Mouse (Mus musculus) kidney, adult 2 months (tissue): ENCODE results near the gene Olfr1099. TPM values are rescaled to one million over a fixed set of nuclear protein-coding genes. Genes with fewer than 3 reads are reported as not detected.

Experiments used
- DNase-seq: peaks from one replicate; pipeline ENCODE4 v3.0.0; 2021
- H3K27ac ChIP-seq: fragments of 200-500 bp; 2 replicates; pipeline ENCODE4 v1.5.1; 2012; ENCODE audit warnings: low read depth, low read length, control low read depth, inconsistent platforms; ENCODE audit not compliant: insufficient read depth
- H3K27me3 ChIP-seq: fragments of 200-500 bp; replicated peaks from 2 replicates; pipeline ENCODE4 v1.6.1; 2012; ENCODE audit warnings: mild to moderate bottlenecking, moderate library complexity, low read length, inconsistent platforms; ENCODE audit not compliant: control insufficient read depth, insufficient read depth
- H3K36me3 ChIP-seq: fragments of 200-500 bp; 2 replicates; pipeline ENCODE4 v1.6.1; 2012; ENCODE audit warnings: mild to moderate bottlenecking, moderate library complexity, low read length, inconsistent platforms; ENCODE audit not compliant: control insufficient read depth, insufficient read depth
- H3K4me1 ChIP-seq: fragments of 200-500 bp; 2 replicates; pipeline ENCODE4 v1.6.1; 2011; ENCODE audit warnings: low read length; ENCODE audit not compliant: control insufficient read depth, insufficient read depth
- H3K4me3 ChIP-seq: fragments of 200-500 bp; 2 replicates; pipeline ENCODE4 v1.5.1; 2011; ENCODE audit warnings: mild to moderate bottlenecking, low read depth, low read length, control low read depth; ENCODE audit not compliant: insufficient read depth
- CTCF ChIP-seq: fragments of 200-500 bp; conservative IDR thresholded peaks from 2 replicates; pipeline ENCODE4 v1.5.1; 2011; ENCODE audit warnings: low read depth, mild to moderate bottlenecking, control low read depth, low read length, moderate library complexity, mixed read lengths; ENCODE audit not compliant: insufficient read depth, insufficient read length
- POLR2A ChIP-seq: fragments of 200-500 bp; IDR thresholded peaks from one replicate; pipeline ENCODE4 v1.6.1; 2011; ENCODE audit warnings: low read depth, low read length, control low read depth
- WGBS: fragments of 180-500 bp; shearing (Covaris S2); methylation state at CpG from one replicate; pipeline ENCODE4 v1.1.7; 2018; 5-methylcytosine and 5-hydroxymethylcytosine counted together
- polyA plus RNA-seq: library from polyadenylated mRNA; depleted of rRNA; stranded (reverse); fragments of >200 nt; gene quantifications from 2 replicates; pipeline ENCODE4 v1.2.3, GENCODE M21; 2012; rRNA removed

The Olfr1099 gene
- polyA plus RNA-seq, result not detected in 2 replicates

DNA sequence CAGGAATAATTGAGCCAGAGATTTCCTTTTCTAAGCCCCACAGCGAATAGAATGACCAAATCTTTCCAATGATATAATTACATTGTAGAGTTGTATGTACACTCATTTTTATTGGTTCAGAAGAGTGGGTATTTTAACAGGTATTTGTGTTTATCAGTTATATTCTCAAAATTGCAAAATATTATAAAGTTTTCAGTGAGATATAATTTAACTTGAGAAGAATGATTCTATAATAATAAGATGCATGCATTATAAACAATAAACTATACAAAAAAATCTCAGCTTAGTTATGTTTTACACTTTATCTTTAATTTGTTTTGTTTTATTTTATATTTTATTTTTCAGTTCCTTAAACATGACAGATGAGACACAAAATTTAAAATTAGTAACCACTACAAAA is at the start of gene Olfr1099:
TSS of gene Olfr1099 (minus strand) at position 101 of the 400 bp plus-strand sequence.
- 78% methylated on average over 1 of the region's 1 CpGs for WGBS
- Histone ChIP-seq H3K4me3 (no peak within 1 kb of the TSS), H3K4me1 (no peaks in the 10 kb centered on the region), H3K27me3 (no peaks in the 10 kb centered on the region), H3K27ac (no peak within 1 kb of the TSS), H3K36me3 (no peaks in the 10 kb centered on the region)
- DNase-seq, result no peak
- TF ChIP-seq POLR2A (no peak), CTCF (no peak)

GRCm38 (mm10) chr2:86998098-86998497 is 37.6 kb upstream of the Olfr1099 start, which contains the start of gene Olfr1102:
Olfr1102 (plus strand) TSS chr2:86998398.
- H3K27ac ChIP-seq, result no peak within 1 kb of the TSS
- H3K36me3 ChIP-seq, result no peaks in the 10 kb centered on the region
- DNase-seq, result no peak
- H3K4me1 ChIP-seq, result no peaks in the 10 kb centered on the region
- H3K4me3 ChIP-seq, result no peak within 1 kb of the TSS
- no peaks in the 10 kb centered on the region for H3K27me3 ChIP-seq
- TF ChIP-seq POLR2A (no peak), CTCF (no peak)

DNA sequence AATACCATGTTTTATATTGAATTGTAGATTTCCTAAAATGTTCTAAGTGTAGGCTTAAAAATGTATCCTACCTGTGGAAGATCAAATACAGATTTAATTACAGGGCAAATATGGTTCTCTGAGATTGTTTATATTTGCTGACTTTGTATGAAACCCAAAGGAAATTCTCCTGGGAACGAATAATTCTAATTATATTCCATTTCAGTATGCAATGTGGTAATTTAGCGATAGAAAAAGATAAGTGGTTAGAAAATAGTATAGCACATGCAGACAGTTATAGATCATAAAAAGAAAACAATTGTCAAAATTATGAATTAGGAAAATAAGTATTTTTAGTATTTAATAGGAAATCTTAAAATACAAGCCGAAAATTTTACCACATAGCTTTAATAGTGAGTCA is 30.6 kb upstream of the Olfr1099 start, which contains the start of gene Olfr1101:
TSS of gene Olfr1101 (minus strand) at position 101 of the 400 bp plus-strand sequence.
- H3K4me3 ChIP-seq, result no peak within 1 kb of the TSS
- H3K36me3 ChIP-seq, result no peaks in the 10 kb centered on the region
- WGBS, result 74% methylated on average over 3 of the region's 3 CpGs
- no peak for TF ChIP-seq POLR2A
- no peak for TF ChIP-seq CTCF
- H3K27ac ChIP-seq, result no peak within 1 kb of the TSS
- no peaks in the 10 kb centered on the region for H3K4me1 ChIP-seq
- H3K27me3 ChIP-seq, result no peaks in the 10 kb centered on the region
- no peak for DNase-seq

DNA sequence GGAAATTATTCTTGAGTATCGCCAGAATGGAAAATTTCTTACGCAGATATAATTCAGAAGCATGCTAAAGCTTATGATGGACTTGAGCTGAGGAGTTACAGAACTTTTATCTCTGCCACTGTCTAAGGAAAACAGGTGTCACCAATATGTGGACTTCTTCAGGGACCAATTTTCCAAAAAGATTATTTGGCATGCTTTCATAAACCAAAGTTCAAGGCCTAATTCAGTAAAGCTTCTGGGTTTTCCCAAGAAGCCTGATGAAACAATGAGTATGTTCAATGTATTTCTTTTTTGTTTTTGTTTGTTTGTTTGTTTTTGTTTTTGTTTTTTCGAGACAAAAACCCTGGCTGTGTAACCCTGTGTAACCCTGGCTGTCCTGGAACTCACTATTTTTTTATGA is 19.4 kb upstream of the Olfr1099 start, which contains the start of gene Olfr1100:
TSS of gene Olfr1100 (minus strand) at position 101 of the 400 bp plus-strand sequence.
- DNase-seq, result no peak
- no peak within 1 kb of the TSS for H3K4me3 ChIP-seq
- WGBS, result 74% methylated on average over 3 of the region's 3 CpGs

GRCm38 (mm10) chr2:86926557-86926956 is 33.9 kb downstream of the Olfr1099 start:
- H3K27me3 ChIP-seq, result no peaks in the 10 kb centered on the region
- DNase-seq, result no peak
- H3K36me3 ChIP-seq, result no peaks in the 10 kb centered on the region
- no peak overlapping the region for H3K27ac ChIP-seq
- no peak overlapping the region for H3K4me3 ChIP-seq
- no peak for TF ChIP-seq CTCF
- no peak for TF ChIP-seq POLR2A
- H3K4me1 ChIP-seq, result no peaks in the 10 kb centered on the region

More for the DNA sequence above, 19.4 kb upstream of the Olfr1099 start, which contains the start of gene Olfr1100:
- Histone ChIP-seq H3K27ac (no peak within 1 kb of the TSS), H3K4me1 (no peaks in the 10 kb centered on the region), H3K36me3 (no peaks in the 10 kb centered on the region), H3K27me3 (no peaks in the 10 kb centered on the region)
- TF ChIP-seq CTCF (no peak), POLR2A (no peak)

GRCm38 (mm10) chr2:86924445-86924844 is 36.0 kb downstream of the Olfr1099 start, which contains the start of gene Olfr1098:
Olfr1098 (minus strand) TSS chr2:86924545.
- no peak for DNase-seq
- TF ChIP-seq CTCF (no peak), POLR2A (no peak)
- Histone ChIP-seq H3K27me3 (no peaks in the 10 kb centered on the region), H3K36me3 (no peaks in the 10 kb centered on the region), H3K4me1 (no peaks in the 10 kb centered on the region), H3K4me3 (no peak within 1 kb of the TSS), H3K27ac (no peak within 1 kb of the TSS)
- 84% methylated on average over 1 of the region's 1 CpGs for WGBS

GRCm38 (mm10) chr2:86905647-86906046 is 54.8 kb downstream of the Olfr1099 start:
- H3K4me3 ChIP-seq, result no peak overlapping the region
- TF ChIP-seq CTCF (no peak), POLR2A (no peak)
- no peak for DNase-seq
- no peaks in the 10 kb centered on the region for H3K27me3 ChIP-seq
- H3K36me3 ChIP-seq, result no peaks in the 10 kb centered on the region
- H3K4me1 ChIP-seq, result no peaks in the 10 kb centered on the region
- WGBS, result 87% methylated on average over 2 of the region's 2 CpGs
- no peak overlapping the region for H3K27ac ChIP-seq

Other genes starting within 250 kb of the Olfr1099 start
- gene Olfr1089, start 227.0 kb downstream of the Olfr1099 start, polyA plus RNA-seq, result not detected in 2 replicates
- gene Olfr1090, start 201.7 kb downstream of the Olfr1099 start, polyA plus RNA-seq, result not detected in 2 replicates
- gene Olfr1093, start 178.2 kb downstream of the Olfr1099 start, polyA plus RNA-seq, result not detected in 2 replicates
- gene Olfr141, start 150.7 kb downstream of the Olfr1099 start, polyA plus RNA-seq, result not detected in 2 replicates
- not detected in 2 replicates for gene Olfr1094, start 136.0 kb downstream of the Olfr1099 start, polyA plus RNA-seq
- not detected in 2 replicates for gene Olfr1095, start 109.0 kb downstream of the Olfr1099 start, polyA plus RNA-seq
- not detected in 2 replicates for gene Gm13723, start 85.9 kb downstream of the Olfr1099 start, polyA plus RNA-seq
- not detected in 2 replicates for gene Olfr1097, start 68.5 kb downstream of the Olfr1099 start, polyA plus RNA-seq
- not detected in 2 replicates for gene Olfr1098, start 36.1 kb downstream of the Olfr1099 start, polyA plus RNA-seq
- not detected in 2 replicates for gene Olfr1100, start 19.3 kb upstream of the Olfr1099 start, polyA plus RNA-seq
- gene Olfr1101, start 30.5 kb upstream of the Olfr1099 start, polyA plus RNA-seq, result not detected in 2 replicates
- gene Olfr1102, start 37.7 kb upstream of the Olfr1099 start, polyA plus RNA-seq, result not detected in 2 replicates
- gene Olfr1104, start 66.4 kb upstream of the Olfr1099 start, polyA plus RNA-seq, result not detected in 2 replicates
- not detected in 2 replicates for gene Olfr1105, start 75.8 kb upstream of the Olfr1099 start, polyA plus RNA-seq
- not detected in 2 replicates for gene Olfr1106, start 91.6 kb upstream of the Olfr1099 start, polyA plus RNA-seq
- gene Olfr1107, start 115.1 kb upstream of the Olfr1099 start, polyA plus RNA-seq, result not detected in 2 replicates
- not detected in 2 replicates for gene Olfr1109, start 135.3 kb upstream of the Olfr1099 start, polyA plus RNA-seq
- not detected in 2 replicates for gene Olfr259, start 153.9 kb upstream of the Olfr1099 start, polyA plus RNA-seq
- gene Olfr1110, start 179.6 kb upstream of the Olfr1099 start, polyA plus RNA-seq, result not detected in 2 replicates
- gene Olfr1111, start 191.9 kb upstream of the Olfr1099 start, polyA plus RNA-seq, result not detected in 2 replicates
- not detected in 2 replicates for gene Olfr1112, start 227.1 kb upstream of the Olfr1099 start, polyA plus RNA-seq
- gene Olfr1113, start 248.3 kb upstream of the Olfr1099 start, polyA plus RNA-seq, result not detected in 2 replicates